Mouse (Mus musculus): ENCODE data around the gene Zfp788. TPM values are rescaled to one million over a fixed set of nuclear protein-coding genes. Genes with fewer than 3 reads are reported as not detected.
A peak's percentile ranks its signal among the peaks of the same experiment; 100 is the strongest.
"Not testable (repeated sequence)": the region's sequence is repeated elsewhere in the genome, so short reads cannot be mapped to it uniquely, and the experiment has no call there.

Zfp788 gene
- 10 to 100 TPM in 1 of 2 experiments, 1 to 10 TPM in 1; 9.8 to 10.8 TPM for total RNA-seq (2021)
- long read RNA-seq, experiment 1, partial matches to known transcripts = 0 of 6 reads
- long read RNA-seq, experiment 1, other reads (novel, unspliced or antisense) = 4 of 6 reads
- long read RNA-seq, experiment 2, partial matches to known transcripts = 0 of 3 reads
- long read RNA-seq, experiment 2, other reads (novel, unspliced or antisense) = 1 of 3 reads

GRCm38 (mm10) chr7:41632409-41633220 lies at the start of gene Zfp788:
Zfp788 (plus strand) TSS chr7:41633203.
- intact Hi-C loops (cut with DNase I) = loop anchor here (2.0 to 5.0 kb wide), 2 partner anchors 132 to 240 kb away; partner anchors contain the start of gene AI987944
- TF ChIP-seq CTCF (IDR thresholded peaks at IDR 0.05) = peak; percentile 74
- Histone ChIP-seq H3K27ac (peak within 1 kb of the TSS; percentile 100), H3K4me3 (peak within 1 kb of the TSS; percentile 82)
- DNase-seq = peak; percentile 95

GRCm38 (mm10) chr7:41587831-41588230 lies 45.2 kb upstream of the Zfp788 start:
- H3K27ac ChIP-seq; DNase-seq; H3K4me3 ChIP-seq; intact Hi-C loops (cut with DNase I): not testable (repeated sequence)

GRCm38 (mm10) chr7:41598615-41599014 lies 34.4 kb upstream of the Zfp788 start:
- intact Hi-C loops (cut with DNase I) = loop anchor here (2.0 kb wide), 2 partner anchors 36 to 100 kb away; partner anchors contain the start of genes AW146154 and Gm20449
- Histone ChIP-seq H3K4me3 (peak overlapping the region; percentile 86), H3K27ac (peak overlapping the region; percentile 89)
- DNase-seq = no peak
- TF ChIP-seq CTCF (IDR thresholded peaks at IDR 0.05) = no peak

GRCm38 (mm10) chr7:41599034-41599813 lies 33.8 kb upstream of the Zfp788 start, which contains the start of gene 2610021A01Rik:
2610021A01Rik (plus strand) TSS chr7:41599230.
- Histone ChIP-seq H3K4me3 (peak within 1 kb of the TSS; percentile 86), H3K27ac (peak within 1 kb of the TSS; percentile 89)
- TF ChIP-seq CTCF (IDR thresholded peaks at IDR 0.05) = no peak
- intact Hi-C loops (cut with DNase I) = loop anchor here (2.0 kb wide), 2 partner anchors 36 to 100 kb away; partner anchors contain the start of genes AW146154 and Gm20449
- peak; percentile 92 for DNase-seq

- Histone ChIP-seq H3K27ac (peak overlapping the region; percentile 89), H3K4me3 (peak overlapping the region; percentile 86)
- DNase-seq = no peak
- intact Hi-C loops (cut with DNase I) = loop anchor here (2.0 kb wide), 2 partner anchors 35 to 101 kb away; partner anchors contain the start of genes AW146154 and Gm20449
- TF ChIP-seq CTCF (IDR thresholded peaks at IDR 0.05) = no peak
Observed at GRCm38 (mm10) chr7:41599932-41600548, 33.0 kb upstream of the Zfp788 start.

GRCm38 (mm10) chr7:41611654-41612053 lies 21.3 kb upstream of the Zfp788 start:
- intact Hi-C loops (cut with DNase I) = no loop called here
- no peak for DNase-seq
- no peak for TF ChIP-seq CTCF (IDR thresholded peaks at IDR 0.05)
- Histone ChIP-seq H3K27ac (no peak overlapping the region), H3K4me3 (no peak overlapping the region)

GRCm38 (mm10) chr7:41616241-41616640 lies 16.8 kb upstream of the Zfp788 start:
- H3K4me3 ChIP-seq; H3K27ac ChIP-seq; DNase-seq; intact Hi-C loops (cut with DNase I): not testable (repeated sequence)

- peak; percentile 92 for DNase-seq
- intact Hi-C loops (cut with DNase I) = loop anchor here (2.0 to 5.0 kb wide), 2 partner anchors 133 to 241 kb away; partner anchors contain the start of gene AI987944
- peak overlapping the region; percentile 82 for H3K4me3 ChIP-seq
Observed at GRCm38 (mm10) chr7:41633221-41633984, 400 bp downstream of the Zfp788 start.

GRCm38 (mm10) chr7:41674326-41674725 lies 41.3 kb downstream of the Zfp788 start:
- DNase-seq; intact Hi-C loops (cut with DNase I): not testable (repeated sequence)

More at GRCm38 (mm10) chr7:41633221-41633984, 400 bp downstream of the Zfp788 start:
- no peak for TF ChIP-seq CTCF (IDR thresholded peaks at IDR 0.05)
- H3K27ac ChIP-seq = peak overlapping the region; percentile 100

More at GRCm38 (mm10) chr7:41674326-41674725, 41.3 kb downstream of the Zfp788 start:
- H3K4me3 ChIP-seq, H3K27ac ChIP-seq: not testable (repeated sequence)

Other genes with a start within 250 kb of the Zfp788 start
- gene AI987944, start 239.8 kb upstream of the Zfp788 start, total RNA-seq (2021) = 10 to 100 TPM; 11.0 to 11.1 TPM
- gene Vmn2r57, start 184.5 kb upstream of the Zfp788 start, total RNA-seq (2021) = under 1 TPM; 0.20 to 0.22 TPM
- under 1 TPM in 1 of 2 experiments, not detected in 1; 0.11 TPM for gene Gm20449, start 133.8 kb upstream of the Zfp788 start, total RNA-seq (2021)
- gene AW146154, start 133.3 kb upstream of the Zfp788 start, total RNA-seq (2021) = 1 to 10 TPM; 4.0 to 4.7 TPM
- gene Gm6871, start 59.5 kb upstream of the Zfp788 start, total RNA-seq (2021) = not detected
- 10 to 100 TPM in 1 of 2 experiments, 1 to 10 TPM in 1; 9.7 to 10.5 TPM for gene 2610021A01Rik, start 34.0 kb upstream of the Zfp788 start, total RNA-seq (2021)
- not detected for gene Vmn2r58, start 239.5 kb downstream of the Zfp788 start, total RNA-seq (2021)